Mouse (Mus musculus) heart, postnatal 0 days (tissue): Measurements from ENCODE around the gene Osbp2.

Experiments
- CTCF ChIP-seq: IDR thresholded peaks from 2 replicates; pipeline ENCODE4 v1.5.1; 2016; ENCODE audit warnings: antibody characterized with exemption, control low read depth, low read depth
- EP300 ChIP-seq: IDR thresholded peaks from 2 replicates; pipeline ENCODE4 v1.6.1; 2016; ENCODE audit warnings: antibody characterized with exemption, low read depth

- TF ChIP-seq CTCF: no peak
- TF ChIP-seq EP300: no peak
These were observed 128.0 kb downstream of the Osbp2 start for GRCm38 (mm10) chr11:3735715-3736114.
